Mouse (Mus musculus) intestine, postnatal 0 days (tissue): ENCODE data around the gene Icmt. TPM values are rescaled to one million over a fixed set of nuclear protein-coding genes. Genes with fewer than 3 reads are reported as not detected.

Source experiments
- ATAC-seq: fragments of 200-750 bp; cut with Nextera tagmentation; 2 replicates; pipeline ENCODE4 v1.8.0; 2017; ENCODE audit warnings: mild to moderate bottlenecking, moderate TSS enrichment, moderate library complexity
- H3K27ac ChIP-seq: fragments of 300-500 bp; sonication (generic); 2 replicates; pipeline ENCODE4 v1.5.1; 2014; ENCODE audit warnings: mild to moderate bottlenecking, low read depth, low read length, moderate library complexity
- H3K27me3 ChIP-seq: fragments of 300-500 bp; sonication (generic); replicated peaks from 2 replicates; pipeline ENCODE4 v1.6.1; 2014; ENCODE audit warnings: low read length, mixed read lengths; ENCODE audit not compliant: control insufficient read depth, insufficient read depth
- H3K36me3 ChIP-seq: fragments of 300-500 bp; sonication (generic); 2 replicates; pipeline ENCODE4 v1.6.1; 2014; ENCODE audit warnings: mild to moderate bottlenecking, moderate library complexity; ENCODE audit not compliant: control insufficient read depth, insufficient read depth
- H3K4me1 ChIP-seq: fragments of 300-500 bp; sonication (generic); replicated peaks from 2 replicates; pipeline ENCODE4 v1.6.1; 2014; ENCODE audit warnings: antibody characterized with exemption, low read length, mixed read lengths; ENCODE audit not compliant: control insufficient read depth, insufficient read depth
- H3K4me2 ChIP-seq: fragments of 300-500 bp; sonication (generic); replicated peaks from 2 replicates; pipeline ENCODE4 v1.6.1; 2014; ENCODE audit warnings: low read depth, mild to moderate bottlenecking, moderate library complexity
- H3K4me3 ChIP-seq: fragments of 300-500 bp; sonication (generic); 2 replicates; pipeline ENCODE4 v1.5.1; 2014; ENCODE audit warnings: low read depth, low read length
- H3K9ac ChIP-seq: fragments of 300-500 bp; sonication (generic); 2 replicates; pipeline ENCODE4 v1.6.1; 2014; ENCODE audit warnings: mild to moderate bottlenecking, low read depth, low read length
- H3K9me3 ChIP-seq: fragments of 300-500 bp; sonication (generic); 2 replicates; pipeline ENCODE4 v1.6.1; 2016; ENCODE audit warnings: mixed run types; ENCODE audit not compliant: control insufficient read depth
- CTCF ChIP-seq: sonication (generic); IDR thresholded peaks from 2 replicates; pipeline ENCODE4 v1.5.1; 2016; ENCODE audit warnings: low read depth, mild to moderate bottlenecking, control low read depth, antibody characterized with exemption, moderate library complexity
- WGBS: fragments of 180-500 bp; shearing (Covaris S2); extraction: QIAGEN DNeasy Blood & Tissue Kit; methylation state at CpG from one replicate; pipeline ENCODE4 v1.1.7; 2014; 5-methylcytosine and 5-hydroxymethylcytosine counted together
- polyA plus RNA-seq: library from polyadenylated mRNA; unstranded; fragments of >200 nt; fragmentation: Nextera tagmentation; extraction: Ambion mirVana; gene quantifications from 2 replicates; pipeline ENCODE4 v1.2.1, GENCODE M21; 2015

The Icmt gene
- polyA plus RNA-seq = 12.6 and 12.9 TPM in 2 replicates

DNA sequence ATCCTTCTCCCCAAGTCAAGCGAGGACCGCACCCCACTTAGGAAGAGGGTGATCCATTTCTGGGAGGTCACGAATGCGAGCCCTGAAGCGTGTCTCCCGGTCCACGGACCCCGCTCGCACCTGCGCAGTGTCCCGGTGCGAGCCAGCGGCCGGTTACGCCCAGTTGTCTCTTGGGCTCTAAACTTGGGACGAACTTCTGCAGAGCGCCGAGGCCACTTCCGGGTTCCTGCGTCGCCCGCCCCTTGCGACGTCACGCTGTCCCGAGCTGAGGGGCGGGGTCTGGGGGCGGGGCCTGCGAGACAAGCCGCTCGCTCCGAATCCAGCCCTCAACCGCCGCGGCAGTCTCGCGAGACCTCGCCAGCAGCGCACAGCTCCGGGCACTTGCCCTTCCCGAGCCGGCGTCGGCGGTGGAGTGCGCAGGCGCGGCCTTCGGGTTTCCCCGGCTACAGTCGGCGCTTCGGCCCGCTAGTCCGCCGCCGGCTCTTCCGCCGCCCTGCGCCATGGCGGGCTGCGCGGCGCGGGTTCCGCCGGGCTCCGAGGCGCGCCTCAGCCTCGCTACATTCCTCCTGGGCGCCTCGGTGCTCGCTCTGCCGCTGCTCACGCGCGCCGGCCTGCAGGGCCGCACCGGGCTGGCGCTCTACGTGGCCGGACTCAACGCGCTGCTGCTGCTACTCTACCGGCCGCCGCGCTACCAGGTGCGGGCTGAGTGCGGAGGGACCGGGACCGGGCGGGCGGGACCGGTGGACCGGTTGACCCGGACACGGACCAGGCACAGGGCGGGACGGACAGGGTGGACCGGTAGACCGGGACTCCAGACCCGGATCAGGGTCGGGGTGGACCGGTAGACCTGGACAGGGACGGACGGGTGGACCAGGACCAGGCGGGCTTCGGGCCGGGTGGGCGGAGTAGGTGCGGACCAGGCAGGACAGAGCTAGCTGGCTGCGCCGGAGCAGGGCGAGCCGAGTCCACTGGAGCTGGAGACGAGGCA is at the start of gene Icmt:
Gene Icmt, plus strand, starts transcription at position 354 of the 988 bp plus-strand sequence.
- TF ChIP-seq CTCF = 0 out of 2 replicates have a peak, but pooled peaks have one; percentile 5
- Histone ChIP-seq H3K4me1 (peaks cover 5% of the 10 kb centered on the region), H3K27me3 (peaks cover 9% of the 10 kb centered on the region; the same call in 1 of the 2 replicates), H3K4me2 (peak within 1 kb of the TSS; percentile 98), H3K27ac (peak within 1 kb of the TSS; percentile 88), H3K9me3 (no peaks in the 10 kb centered on the region), H3K36me3 (peaks cover 16% of the 10 kb centered on the region; the same call in 1 of the 2 replicates), H3K9ac (peak within 1 kb of the TSS; percentile 86), H3K4me3 (peak within 1 kb of the TSS; percentile 87)
- under 1% methylated on average over 119 of the region's 119 CpGs for WGBS
- ATAC-seq = peak; percentile 97

DNA sequence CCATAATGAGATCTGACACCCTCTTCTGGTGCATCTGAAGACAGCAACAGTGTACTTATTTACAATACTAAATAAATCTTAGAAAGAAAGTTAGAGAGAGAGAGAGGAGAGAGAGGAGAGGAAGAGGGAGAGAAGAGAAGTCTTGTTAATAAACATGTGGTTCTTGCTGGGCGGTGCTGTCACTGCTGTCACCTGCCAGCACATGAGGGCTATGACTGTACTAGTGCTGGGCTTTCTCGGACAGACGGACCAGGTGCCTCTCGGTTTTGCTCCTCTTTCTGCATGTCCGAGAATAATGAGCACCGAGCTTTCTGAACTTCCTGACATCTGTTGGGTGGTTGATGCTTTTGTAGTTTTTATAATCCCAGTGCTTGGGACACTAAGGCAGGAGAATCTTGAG is 46.4 kb upstream of the Icmt start:
- no peak overlapping the region for H3K27ac ChIP-seq
- WGBS = 89% methylated on average over 6 of the region's 6 CpGs
- H3K36me3 ChIP-seq = no peaks in the 10 kb centered on the region
- H3K9me3 ChIP-seq = no peaks in the 10 kb centered on the region
- H3K9ac ChIP-seq = no peak overlapping the region
- H3K4me2 ChIP-seq = no peak overlapping the region
- no peak for ATAC-seq
- H3K4me1 ChIP-seq = no peaks in the 10 kb centered on the region
- H3K27me3 ChIP-seq = no peaks in the 10 kb centered on the region
- H3K4me3 ChIP-seq = no peak overlapping the region
- TF ChIP-seq CTCF = no peak; the same call in none of the 2 replicates

DNA sequence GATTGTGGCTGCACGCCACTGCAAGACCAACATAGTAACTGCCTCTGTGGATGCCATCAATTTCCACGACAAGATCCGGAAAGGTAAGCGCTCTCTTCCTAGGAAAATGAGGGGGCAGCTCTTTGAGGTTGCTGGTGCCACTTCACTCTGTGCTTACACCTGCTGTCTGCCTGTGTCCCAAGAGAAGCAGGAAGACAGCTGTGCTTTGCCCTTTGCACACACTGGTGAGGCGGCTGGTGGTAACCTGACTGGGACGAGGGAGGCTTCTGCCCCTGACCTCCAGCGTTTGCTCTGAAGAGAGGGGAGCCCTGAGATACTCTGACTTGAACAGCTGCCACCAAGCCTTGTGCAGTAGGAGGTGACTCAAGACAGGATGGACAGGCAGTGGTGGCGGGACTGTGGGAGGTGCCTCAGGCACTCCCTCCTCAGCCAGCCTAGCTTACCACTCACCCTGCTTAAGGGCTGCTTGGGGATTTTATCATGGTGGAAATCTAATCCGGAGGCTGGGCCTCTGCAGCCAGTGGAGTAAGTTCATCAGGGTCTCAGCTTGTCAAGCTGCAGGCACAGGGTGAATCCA is 43.8 kb upstream of the Icmt start:
- Histone ChIP-seq H3K27me3 (no peaks in the 10 kb centered on the region), H3K27ac (no peak overlapping the region), H3K4me2 (no peak overlapping the region), H3K4me1 (no peaks in the 10 kb centered on the region), H3K36me3 (no peaks in the 10 kb centered on the region), H3K9ac (no peak overlapping the region), H3K9me3 (no peaks in the 10 kb centered on the region), H3K4me3 (no peak overlapping the region)
- WGBS = 61% methylated on average over 9 of the region's 9 CpGs
- ATAC-seq = no peak
- no peak for TF ChIP-seq CTCF

DNA sequence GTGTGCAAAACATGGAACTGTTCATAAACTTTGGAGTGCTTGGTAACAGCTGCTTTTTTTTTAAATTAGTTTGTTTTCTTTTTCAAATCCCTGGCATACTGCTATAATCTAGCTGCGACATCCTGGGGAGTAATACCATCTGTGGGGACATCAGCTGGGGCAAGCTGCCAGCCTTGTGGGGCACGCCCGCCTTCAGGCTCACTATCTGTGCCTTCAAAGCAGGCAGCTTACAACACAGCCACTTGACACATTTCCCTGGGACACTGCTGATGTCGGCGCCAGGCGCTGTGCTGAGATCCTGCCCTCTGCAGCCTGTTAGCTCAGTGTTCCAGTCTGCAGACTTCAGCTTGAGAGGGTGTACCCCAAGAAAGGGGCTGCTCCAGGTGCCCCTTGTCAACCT is 40.0 kb upstream of the Icmt start:
- ATAC-seq = peak; percentile 9; the same call in 1 of the 2 replicates
- WGBS = 39% methylated on average over 6 of the region's 6 CpGs
- H3K27ac ChIP-seq = no peak overlapping the region
- H3K9me3 ChIP-seq = no peaks in the 10 kb centered on the region
- H3K4me1 ChIP-seq = no peaks in the 10 kb centered on the region
- no peak overlapping the region for H3K4me3 ChIP-seq
- no peak overlapping the region for H3K9ac ChIP-seq
- no peaks in the 10 kb centered on the region for H3K27me3 ChIP-seq
- no peak overlapping the region for H3K4me2 ChIP-seq
- H3K36me3 ChIP-seq = no peaks in the 10 kb centered on the region
- no peak for TF ChIP-seq CTCF

DNA sequence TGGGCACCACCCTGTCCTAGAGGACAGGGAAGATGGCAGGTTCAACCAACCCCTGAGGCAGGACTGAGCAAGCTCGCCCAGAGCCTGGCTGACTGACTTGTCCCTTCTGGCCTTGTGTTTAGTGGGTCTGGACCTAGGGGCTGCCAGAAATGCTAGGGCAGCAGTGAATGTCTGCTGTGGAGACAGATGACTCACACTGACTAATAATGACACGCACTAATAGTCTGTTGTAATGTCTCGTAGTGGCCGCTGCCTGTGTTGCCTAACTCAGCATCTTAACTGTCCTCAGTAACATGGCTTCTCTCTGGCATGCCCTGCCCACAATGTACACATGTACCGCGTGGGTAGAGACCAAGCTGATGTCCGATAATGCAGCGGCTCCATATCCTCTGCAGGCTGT is 36.6 kb upstream of the Icmt start:
- no peaks in the 10 kb centered on the region for H3K9me3 ChIP-seq
- H3K4me3 ChIP-seq = no peak overlapping the region
- peaks cover 4% of the 10 kb centered on the region; the same call in 1 of the 2 replicates for H3K4me1 ChIP-seq
- WGBS = 84% methylated on average over 8 of the region's 8 CpGs
- no peak for TF ChIP-seq CTCF
- no peaks in the 10 kb centered on the region; the same call in 1 of the 2 replicates for H3K36me3 ChIP-seq
- H3K9ac ChIP-seq = no peak overlapping the region
- H3K4me2 ChIP-seq = no peak overlapping the region
- ATAC-seq = no peak; the same call in 1 of the 2 replicates
- H3K27me3 ChIP-seq = no peaks in the 10 kb centered on the region
- H3K27ac ChIP-seq = no peak overlapping the region

DNA sequence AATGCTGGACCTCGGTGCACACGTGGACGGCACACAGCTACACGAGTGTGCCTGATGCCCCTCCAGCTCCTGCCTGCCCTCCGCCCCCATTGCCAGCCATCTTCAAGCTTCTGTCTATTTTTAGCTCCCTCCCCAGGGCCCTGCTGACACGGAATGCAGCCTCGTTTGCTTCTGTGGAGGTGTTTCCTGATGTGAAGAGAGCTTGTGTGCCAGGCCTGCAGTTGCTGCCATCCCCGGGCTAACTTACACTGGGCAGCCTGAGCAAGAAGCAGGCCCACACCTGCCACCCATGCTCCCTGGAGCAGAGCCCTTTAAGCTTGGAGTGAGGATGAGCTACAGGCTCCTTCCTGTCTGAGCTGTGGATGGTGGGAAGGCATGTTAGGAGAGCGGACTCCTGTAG is 34.8 kb upstream of the Icmt start:
- 74% methylated on average over 9 of the region's 9 CpGs for WGBS
- Histone ChIP-seq H3K4me1 (peaks cover 4% of the 10 kb centered on the region; the same call in 1 of the 2 replicates), H3K9me3 (no peaks in the 10 kb centered on the region)

More for the DNA sequence above, 34.8 kb upstream of the Icmt start:
- no peak overlapping the region for H3K4me2 ChIP-seq
- no peak for ATAC-seq
- no peaks in the 10 kb centered on the region for H3K27me3 ChIP-seq
- no peak overlapping the region for H3K4me3 ChIP-seq
- no peak overlapping the region for H3K9ac ChIP-seq
- no peaks in the 10 kb centered on the region; the same call in 1 of the 2 replicates for H3K36me3 ChIP-seq
- no peak overlapping the region for H3K27ac ChIP-seq
- TF ChIP-seq CTCF = no peak
